Mouse (Mus musculus) frontal cortex, adult (tissue): Measurements from ENCODE around the gene Gfra1.

Experiments
- ATAC-seq: cut with Nextera tagmentation; 2 replicates; pipeline ENCODE4 v1.9.2; 2017; ENCODE audit warnings: mild to moderate bottlenecking, moderate library complexity, mixed read lengths; ENCODE audit not compliant: low TSS enrichment

Gene Gfra1

GRCm38 (mm10) chr19:58255394-58255793 is 200.3 kb downstream of the Gfra1 start:
- ATAC-seq, result no peak

GRCm38 (mm10) chr19:58254172-58254571 is 201.5 kb downstream of the Gfra1 start:
- no peak for ATAC-seq

DNA sequence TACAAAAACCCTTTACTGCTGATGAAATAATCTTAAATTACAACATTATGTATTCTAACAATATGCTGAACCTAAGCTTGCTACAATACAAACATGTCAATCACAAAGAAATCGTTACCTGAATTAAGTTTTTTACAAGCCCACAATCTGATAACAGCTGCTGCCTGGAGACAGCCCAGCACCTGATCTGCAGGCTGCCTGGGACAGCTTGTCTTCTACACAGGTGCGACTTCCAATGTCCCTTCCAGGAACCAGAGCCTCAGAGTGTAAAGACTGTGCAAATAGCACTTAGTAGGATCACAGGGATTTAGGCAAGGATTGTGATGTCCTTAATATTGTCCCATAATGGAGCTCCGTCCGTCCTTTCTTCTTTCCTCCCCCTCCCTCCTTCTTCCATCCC is 204.0 kb downstream of the Gfra1 start:
- no peak for ATAC-seq

GRCm38 (mm10) chr19:58251095-58251494 is 204.6 kb downstream of the Gfra1 start:
- ATAC-seq, result no peak

DNA sequence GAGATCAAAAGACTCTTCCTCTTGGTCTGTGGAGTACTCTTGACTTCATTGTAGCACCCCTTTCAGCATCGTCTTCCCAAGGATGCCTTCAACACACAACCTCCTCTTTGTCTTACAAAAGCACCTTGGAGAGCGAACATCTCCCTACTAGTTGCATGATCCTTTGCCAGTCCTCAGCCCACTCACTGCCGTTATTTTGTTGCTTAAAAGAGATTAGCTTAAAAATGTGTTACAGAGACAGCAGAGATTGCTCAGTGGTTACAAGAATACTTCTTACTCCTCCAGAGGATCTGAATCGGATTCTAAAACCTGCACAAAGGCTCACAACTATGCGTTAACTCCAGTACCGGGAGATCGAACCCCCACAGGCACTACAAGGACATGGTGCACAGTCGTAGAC is 205.5 kb downstream of the Gfra1 start:
- peak; percentile 55; the same call in 1 of the 2 replicates for ATAC-seq

- ATAC-seq, result no peak
Measured at GRCm38 (mm10) chr19:58244148-58244547, 211.6 kb downstream of the Gfra1 start.

- no peak for ATAC-seq
Measured at GRCm38 (mm10) chr19:58243604-58244003, 212.1 kb downstream of the Gfra1 start.

DNA sequence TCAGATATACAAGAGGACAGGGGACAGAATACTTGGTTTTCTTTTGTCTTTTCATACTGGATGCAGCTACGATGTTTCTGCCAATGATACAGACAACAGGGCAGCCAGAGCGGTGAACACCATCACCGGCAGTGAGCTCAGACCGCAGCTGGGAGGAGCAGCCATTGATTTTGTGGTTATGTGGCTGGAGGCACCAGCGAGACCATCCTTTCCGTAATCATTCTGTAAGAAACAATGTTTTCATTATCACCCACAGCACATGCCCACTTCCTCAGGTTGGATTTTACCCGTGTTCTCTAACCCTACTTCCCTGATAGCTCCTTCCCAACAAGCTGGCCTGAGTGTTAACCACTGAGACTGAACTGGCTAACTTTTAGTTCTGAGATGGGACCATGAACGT is 217.4 kb downstream of the Gfra1 start:
- no peak for ATAC-seq

- no peak for ATAC-seq
Measured at GRCm38 (mm10) chr19:58227725-58228124, 228.0 kb downstream of the Gfra1 start.

GRCm38 (mm10) chr19:58226882-58227281 is 228.8 kb downstream of the Gfra1 start:
- ATAC-seq, result peak; percentile 81

DNA sequence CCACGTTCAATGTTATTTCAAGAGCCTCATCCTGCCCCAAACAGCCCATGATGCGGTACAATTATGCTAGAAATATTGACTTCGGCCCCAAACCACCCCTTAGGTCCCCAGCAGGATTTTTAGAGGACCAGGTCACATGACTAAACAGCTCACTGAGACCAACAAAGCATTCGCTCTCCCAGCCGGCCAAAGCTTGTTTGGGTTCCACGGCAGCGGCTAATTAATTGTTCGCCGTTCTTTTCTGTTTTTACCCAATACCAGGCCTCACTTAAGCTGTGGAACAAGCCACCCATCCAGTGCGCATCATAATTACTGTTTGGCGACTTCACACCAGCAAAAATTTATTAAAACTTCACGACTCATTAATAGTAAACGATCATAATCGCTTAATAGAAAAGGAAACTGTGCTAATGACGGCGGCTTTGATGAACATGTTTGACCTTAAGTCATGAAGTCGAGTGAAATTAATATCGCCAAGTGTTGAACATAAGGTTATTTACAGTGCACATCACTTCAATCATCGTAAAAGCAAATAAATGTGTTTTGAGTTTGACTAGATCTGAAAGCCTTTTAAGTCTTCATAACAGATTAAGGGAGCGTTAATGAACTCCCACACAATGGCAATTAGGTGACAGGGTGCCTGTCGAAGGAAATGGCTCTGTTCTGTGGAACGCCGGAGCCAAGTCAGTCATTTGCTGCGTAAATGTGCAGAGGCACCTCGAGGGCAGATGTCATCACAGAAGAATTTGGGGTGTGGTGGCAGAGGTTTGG is 235.5 kb downstream of the Gfra1 start:
- no peak for ATAC-seq

DNA sequence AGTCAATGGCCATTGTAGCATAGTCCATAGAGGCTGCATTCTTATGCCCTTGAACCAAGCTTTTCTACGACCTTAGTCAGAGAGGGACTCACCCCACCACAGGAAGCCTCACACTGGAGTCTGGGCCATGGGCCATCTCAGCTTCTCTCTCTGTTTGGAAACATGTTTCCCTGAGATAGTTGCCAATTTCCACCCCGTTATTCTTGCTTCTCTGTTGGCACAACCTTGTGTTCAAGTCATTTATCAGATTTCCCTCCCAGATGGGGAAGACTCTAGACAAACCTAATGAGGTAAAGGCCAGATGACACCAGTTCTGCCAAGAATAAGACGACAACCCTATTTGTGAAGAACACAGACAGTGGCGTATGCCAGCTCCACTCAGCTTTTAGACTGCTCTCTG is 238.1 kb downstream of the Gfra1 start:
- no peak for ATAC-seq

DNA sequence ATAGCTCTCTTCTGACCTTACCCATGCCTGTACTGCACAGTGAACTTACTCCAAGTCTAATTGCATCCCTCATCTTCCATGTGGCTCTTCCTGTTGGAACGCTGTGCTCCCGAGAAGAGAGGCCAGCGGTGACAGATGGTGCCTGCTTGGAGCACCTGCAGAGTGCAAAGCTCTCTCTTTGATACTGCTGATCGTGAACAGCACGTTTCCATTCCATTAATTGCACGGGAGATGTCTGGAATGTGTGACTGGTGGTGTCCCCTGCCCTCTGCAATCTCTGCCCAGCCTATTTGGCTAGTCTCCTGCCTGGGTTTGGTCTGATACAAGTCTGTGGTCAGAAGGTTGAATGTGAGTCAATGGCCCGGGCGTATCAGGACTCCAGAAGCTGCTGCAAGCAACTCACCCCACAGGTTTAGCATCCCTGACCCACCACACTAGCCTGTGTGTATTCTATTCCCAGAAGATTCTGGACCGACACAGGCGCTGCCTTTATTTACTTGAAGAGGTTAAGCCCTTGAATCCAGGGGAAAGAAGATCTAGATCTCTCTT is 249.1 kb downstream of the Gfra1 start:
- ATAC-seq, result no peak

- no peak for ATAC-seq
Measured at GRCm38 (mm10) chr19:58205470-58205869, 250.2 kb downstream of the Gfra1 start.

DNA sequence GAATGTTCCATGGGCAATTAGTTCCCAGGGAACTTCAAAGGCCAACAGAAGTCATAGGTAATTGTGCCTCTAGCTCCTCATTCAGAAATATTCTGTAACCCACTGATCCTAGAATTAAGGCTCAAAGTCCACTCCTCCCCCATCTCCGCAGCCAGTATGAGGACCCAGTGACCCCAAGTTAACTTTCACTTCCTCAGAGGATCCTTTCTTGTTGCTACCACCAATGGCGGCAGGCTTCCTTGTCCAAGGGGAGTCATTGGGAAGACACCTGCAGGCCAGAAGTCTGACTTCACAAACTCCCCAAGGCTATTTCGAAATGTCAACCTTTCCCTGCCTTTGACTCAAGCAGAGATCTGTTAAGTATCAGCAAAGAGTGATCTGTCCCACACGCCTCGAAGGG is 253.1 kb downstream of the Gfra1 start:
- no peak for ATAC-seq

DNA sequence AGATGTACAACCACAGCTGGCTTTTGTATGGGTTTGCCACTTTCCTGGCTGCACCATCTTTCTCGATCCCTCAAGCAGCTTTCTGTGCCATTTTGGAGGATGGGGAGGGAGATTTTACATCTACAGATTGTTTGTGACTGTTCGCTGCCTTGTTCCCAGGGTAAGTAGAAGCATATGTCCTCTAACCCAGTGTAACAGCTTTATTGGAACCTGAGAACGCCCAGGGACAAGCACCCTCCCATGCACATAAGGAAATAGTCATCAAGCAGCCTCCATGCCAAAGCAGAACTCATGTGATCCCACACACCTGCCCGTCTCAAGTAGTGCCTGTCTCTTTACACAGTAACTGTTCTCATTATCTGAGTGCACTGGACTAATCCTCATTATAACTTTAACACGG is 256.0 kb downstream of the Gfra1 start:
- no peak for ATAC-seq

DNA sequence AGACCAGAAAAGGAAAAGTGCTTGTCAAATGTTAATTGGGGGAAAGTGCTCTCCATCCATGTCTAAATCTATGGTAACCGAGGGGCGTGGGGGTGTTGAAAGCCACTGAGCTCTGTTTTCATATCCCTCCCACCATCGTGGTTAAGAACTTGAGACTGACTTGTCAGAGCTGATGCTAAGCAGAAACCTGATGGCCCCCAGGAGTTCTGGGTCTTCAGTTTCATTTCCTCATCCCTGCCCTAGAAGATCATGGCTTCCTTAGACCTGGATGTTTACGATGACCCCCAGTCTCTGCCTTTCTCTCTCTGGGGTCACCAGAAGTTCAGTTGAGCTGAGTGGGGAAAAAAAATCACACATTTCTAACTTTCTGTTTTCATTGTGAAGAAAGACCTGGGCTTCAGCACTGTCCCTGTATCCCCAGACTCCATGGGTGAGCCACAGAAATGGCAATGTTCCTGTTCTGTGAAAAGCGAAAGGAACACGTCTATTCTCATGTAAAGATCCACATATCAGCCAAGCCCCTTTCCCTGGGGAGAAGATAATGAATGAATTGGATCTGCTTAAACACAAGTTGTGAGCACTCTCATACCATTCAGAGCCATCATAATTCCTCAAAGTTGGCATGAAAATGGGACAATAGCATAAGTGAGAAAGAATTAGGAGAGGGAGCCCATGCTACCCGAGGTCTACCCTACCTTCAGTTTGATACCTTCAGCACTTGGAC is 261.8 kb downstream of the Gfra1 start:
- ATAC-seq, result no peak

- no peak for ATAC-seq
Measured at GRCm38 (mm10) chr19:58190947-58191346, 264.8 kb downstream of the Gfra1 start.

DNA sequence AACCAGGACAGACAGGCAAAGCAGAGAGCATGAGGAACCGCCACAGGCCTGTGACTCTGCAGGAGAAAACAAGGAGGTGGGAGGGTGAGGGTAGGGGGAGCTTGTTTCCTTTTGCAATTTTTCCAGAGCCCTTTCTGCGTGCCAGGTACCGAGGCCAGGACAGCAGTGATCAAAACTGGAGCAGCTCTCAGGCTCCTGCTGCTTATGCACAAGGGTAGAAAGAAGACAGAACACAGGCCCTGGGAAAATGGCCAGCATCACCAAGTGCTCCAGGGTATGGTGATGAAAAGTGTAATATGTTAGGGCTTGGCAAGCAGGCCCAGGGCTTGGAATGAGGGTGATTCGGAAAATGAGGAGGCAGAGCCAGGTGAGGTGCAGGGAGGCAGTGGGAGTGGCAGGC is 269.2 kb downstream of the Gfra1 start:
- 0 out of 2 replicates have a peak, but pooled peaks have one; percentile 47 for ATAC-seq
